8 mouse cellular contexts compared by ENCODE assay signal in genomic region chr7:44973415-44974130, GRCm38 (mm10). TPM values are rescaled to one million over a fixed set of nuclear protein-coding genes. Genes with fewer than 3 reads are reported as not detected.
DNase-seq lines count a peak whose midpoint lies in the region; ATAC-seq and TF ChIP-seq lines count a peak whose summit lies in the region.

No protein-coding gene starts in this region.

- H3K9ac ChIP-seq in embryonic facial prominence, embryonic 15.5 days, result peak overlapping the region; percentile 50; the same call in 1 of the 2 replicates

- no peaks in the 10 kb centered on the region for H3K9me3 ChIP-seq in embryonic facial prominence, embryonic 15.5 days (replicated peaks)
- H3K9me3 ChIP-seq in limb, embryonic 10.5 days (replicated peaks), result no peaks in the 10 kb centered on the region

- no peak for TF ChIP-seq CTCF in left cerebral cortex, adult 2 months (IDR thresholded peaks at IDR 0.05)
- TF ChIP-seq CTCF in olfactory bulb, adult 2 months (IDR thresholded peaks at IDR 0.05; ENCODE audit: insufficient read depth, low read depth, low read length), result no peak

- intact Hi-C loops in left cerebral cortex, adult 2 months (cut with DNase I), result no loop called here
- intact Hi-C loops in left cerebral cortex, postnatal 10 days (cut with DNase I), result loop anchor here (5.0 kb wide), 1 partner anchor 41 kb away; no protein-coding TSS in a partner anchor

- peak overlapping the region; percentile 84 for H3K4me3 ChIP-seq in left cerebral cortex, adult 2 months
- H3K4me3 ChIP-seq in embryonic facial prominence, embryonic 15.5 days (replicated peaks), result peak overlapping the region; percentile 59
- H3K4me3 ChIP-seq in limb, embryonic 10.5 days, result peak overlapping the region; percentile 59
- peak overlapping the region; percentile 70 for H3K4me3 ChIP-seq in olfactory bulb, adult 2 months (ENCODE audit: insufficient read depth, low read depth, low read length)

- DNase-seq in left cerebral cortex, adult 2 months (ENCODE audit: extremely low spot score in 1 of 2, low spot score in 2 of 2), result no peak
- no peak for DNase-seq in left cerebral cortex, postnatal 10 days (ENCODE audit: extremely low spot score in 1 of 2, low spot score in 2 of 2)
- no peak for DNase-seq in limb, embryonic 10.5 days (ENCODE audit: low spot score)
- no peak for DNase-seq in adrenal gland, postnatal 36 days
- no peak for DNase-seq in right cerebral cortex, postnatal 4 days
- DNase-seq in layer of hippocampus, adult 8-10 months (ENCODE audit: low spot score in 2 of 2), result no peak

- no peaks in the 10 kb centered on the region for H3K27me3 ChIP-seq in embryonic facial prominence, embryonic 15.5 days
- H3K27me3 ChIP-seq in limb, embryonic 10.5 days (ENCODE audit: low read depth, poor library complexity, severe bottlenecking), result no peaks in the 10 kb centered on the region

- peaks cover 33% of the 10 kb centered on the region for H3K36me3 ChIP-seq in embryonic facial prominence, embryonic 15.5 days
- peaks cover 35% of the 10 kb centered on the region for H3K36me3 ChIP-seq in limb, embryonic 10.5 days

- H3K4me1 ChIP-seq in embryonic facial prominence, embryonic 15.5 days, result peaks cover 36% of the 10 kb centered on the region
- peaks cover 45% of the 10 kb centered on the region for H3K4me1 ChIP-seq in limb, embryonic 10.5 days
- peaks cover 32% of the 10 kb centered on the region for H3K4me1 ChIP-seq in olfactory bulb, adult 2 months (ENCODE audit: control insufficient read depth, insufficient read depth, low read length)

- peak overlapping the region; percentile 97 for H3K27ac ChIP-seq in left cerebral cortex, adult 2 months
- H3K27ac ChIP-seq in embryonic facial prominence, embryonic 15.5 days (replicated peaks), result peak overlapping the region; percentile 93
- H3K27ac ChIP-seq in limb, embryonic 10.5 days, result peak overlapping the region; percentile 84
- H3K27ac ChIP-seq in olfactory bulb, adult 2 months (ENCODE audit: insufficient read depth, low read depth, low read length), result peak overlapping the region; percentile 93

- no peak for ATAC-seq in embryonic facial prominence, embryonic 15.5 days (ENCODE audit: insufficient number of reproducible peaks, low FRiP score, low TSS enrichment, low read depth)

- 36% methylated on average over 14 of the region's 14 CpGs for WGBS in embryonic facial prominence, embryonic 15.5 days
- 50% methylated on average over 14 of the region's 14 CpGs for WGBS in limb, embryonic 10.5 days
- WGBS in olfactory bulb, adult 2 months, result 11% methylated on average over 14 of the region's 14 CpGs

- no peak for TF ChIP-seq POLR2A in olfactory bulb, adult 2 months (IDR thresholded peaks at IDR 0.05; ENCODE audit: insufficient read depth, low read depth, low read length)

- peak overlapping the region; percentile 76 for H3K4me2 ChIP-seq in embryonic facial prominence, embryonic 15.5 days (replicated peaks)

RNA-seq across cellular contexts. Expression of gene Cpt1c, which starts 1.1 kb away (rescaled TPM):
- 100 to 1,000 TPM in 1 of 2 experiments, 10 to 100 TPM in 1; 97.9 to 102 TPM for total RNA-seq in left cerebral cortex, adult 2 months (2021)
- 10 to 100 TPM; 93.4 to 95.5 TPM for total RNA-seq in left cerebral cortex, postnatal 10 days (2021)
- polyA plus RNA-seq in embryonic facial prominence, embryonic 15.5 days (2015; fragmentation: Nextera tagmentation; extraction: Ambion mirVana), result 30.0 and 35.8 TPM in 2 replicates
- polyA plus RNA-seq in limb, embryonic 10.5 days (2016; fragmentation: Nextera tagmentation; extraction: Ambion mirVana), result 11.4 and 18.8 TPM in 2 replicates
- not detected in 2 replicates for polyA plus RNA-seq in olfactory bulb, adult 2 months (2012; ENCODE audit: insufficient read depth, insufficient read length, low replicate concordance, missing spikeins)
- total RNA-seq in adrenal gland, postnatal 36 days (2021), result 10 to 100 TPM in 1 of 2 experiments, 1 to 10 TPM in 1; 8.6 to 10.7 TPM
- 100 to 1,000 TPM; 123 to 144 (median 137) TPM for total RNA-seq in layer of hippocampus, adult 8-10 months (2022)

RNA-seq across cellular contexts. Expression of gene Prmt1, which starts 12.8 kb away (rescaled TPM):
- 100 to 1,000 TPM; 143 to 150 TPM for total RNA-seq in left cerebral cortex, adult 2 months (2021)
- 100 to 1,000 TPM; 253 to 257 TPM for total RNA-seq in left cerebral cortex, postnatal 10 days (2021)
- 455 and 479 TPM in 2 replicates for polyA plus RNA-seq in embryonic facial prominence, embryonic 15.5 days (2015; fragmentation: Nextera tagmentation; extraction: Ambion mirVana)
- polyA plus RNA-seq in limb, embryonic 10.5 days (2016; fragmentation: Nextera tagmentation; extraction: Ambion mirVana), result 979 and 1,027 TPM in 2 replicates
- polyA plus RNA-seq in olfactory bulb, adult 2 months (2012; ENCODE audit: insufficient read depth, insufficient read length, low replicate concordance, missing spikeins), result not detected in 2 replicates
- 100 to 1,000 TPM; 236 to 262 TPM for total RNA-seq in adrenal gland, postnatal 36 days (2021)
- 100 to 1,000 TPM; 167 to 173 (median 172) TPM for total RNA-seq in layer of hippocampus, adult 8-10 months (2022)

RNA-seq across cellular contexts. Expression of gene Irf3, which starts 23.9 kb away (rescaled TPM):
- 10 to 100 TPM; 36.4 to 36.9 TPM for total RNA-seq in left cerebral cortex, adult 2 months (2021)
- total RNA-seq in left cerebral cortex, postnatal 10 days (2021), result 10 to 100 TPM; 25.5 to 32.2 TPM
- 109 and 110 TPM in 2 replicates for polyA plus RNA-seq in embryonic facial prominence, embryonic 15.5 days (2015; fragmentation: Nextera tagmentation; extraction: Ambion mirVana)
- 74.7 and 75.0 TPM in 2 replicates for polyA plus RNA-seq in limb, embryonic 10.5 days (2016; fragmentation: Nextera tagmentation; extraction: Ambion mirVana)
- polyA plus RNA-seq in olfactory bulb, adult 2 months (2012; ENCODE audit: insufficient read depth, insufficient read length, low replicate concordance, missing spikeins), result not detected in 2 replicates
- 100 to 1,000 TPM in 1 of 2 experiments, 10 to 100 TPM in 1; 90.4 to 123 TPM for total RNA-seq in adrenal gland, postnatal 36 days (2021)
- 10 to 100 TPM; 42.1 to 52.0 (median 45.0) TPM for total RNA-seq in layer of hippocampus, adult 8-10 months (2022)

RNA-seq across cellular contexts. Expression of gene Bcl2l12, which starts 24.9 kb away (rescaled TPM):
- 1 to 10 TPM; 3.0 to 3.8 TPM for total RNA-seq in left cerebral cortex, adult 2 months (2021)
- 1 to 10 TPM; 3.8 to 5.1 TPM for total RNA-seq in left cerebral cortex, postnatal 10 days (2021)
- 59.1 and 67.7 TPM in 2 replicates for polyA plus RNA-seq in embryonic facial prominence, embryonic 15.5 days (2015; fragmentation: Nextera tagmentation; extraction: Ambion mirVana)
- polyA plus RNA-seq in limb, embryonic 10.5 days (2016; fragmentation: Nextera tagmentation; extraction: Ambion mirVana), result 89.7 and 92.2 TPM in 2 replicates
- not detected in 2 replicates for polyA plus RNA-seq in olfactory bulb, adult 2 months (2012; ENCODE audit: insufficient read depth, insufficient read length, low replicate concordance, missing spikeins)
- total RNA-seq in adrenal gland, postnatal 36 days (2021), result 10 to 100 TPM; 16.5 to 17.4 TPM
- total RNA-seq in layer of hippocampus, adult 8-10 months (2022), result 1 to 10 TPM; 2.3 to 6.1 (median 4.3) TPM

RNA-seq across cellular contexts. Expression of gene Tsks, which starts 30.6 kb away (rescaled TPM):
- total RNA-seq in left cerebral cortex, adult 2 months (2021), result 1 to 10 TPM; 2.8 to 3.0 TPM
- 1 to 10 TPM; 1.0 to 1.7 TPM for total RNA-seq in left cerebral cortex, postnatal 10 days (2021)
- 0.23 TPM in 1 of 2 replicates, not detected in the other for polyA plus RNA-seq in embryonic facial prominence, embryonic 15.5 days (2015; fragmentation: Nextera tagmentation; extraction: Ambion mirVana)
- polyA plus RNA-seq in limb, embryonic 10.5 days (2016; fragmentation: Nextera tagmentation; extraction: Ambion mirVana), result 0.14 and 0.18 TPM in 2 replicates
- polyA plus RNA-seq in olfactory bulb, adult 2 months (2012; ENCODE audit: insufficient read depth, insufficient read length, low replicate concordance, missing spikeins), result not detected in 2 replicates
- not detected for total RNA-seq in adrenal gland, postnatal 36 days (2021)
- total RNA-seq in layer of hippocampus, adult 8-10 months (2022), result under 1 TPM; 0.37 to 0.85 (median 0.67) TPM

Comparison
In these comparisons a context has a peak if more than half of its experiments do, and no peak if none do; other contexts are left out.
1. RNA of gene Cpt1c, which starts 1.1 kb away (total RNA-seq): 123 to 144 TPM in layer of hippocampus, adult 8-10 months, 97.9 to 102 TPM in left cerebral cortex, adult 2 months and 93.4 to 95.5 TPM in left cerebral cortex, postnatal 10 days; 8.6 to 10.7 TPM in adrenal gland, postnatal 36 days; every median in the first group is over 4 times any median in the second.
2. Peak in every context shown above with its lines, with median percentiles within 50 percentile points of each other: H3K27ac ChIP-seq and H3K4me3 ChIP-seq.